Mouse (Mus musculus) testis, adult 10 weeks (tissue): ENCODE results near the gene D17H6S53E. TPM values are rescaled to one million over a fixed set of nuclear protein-coding genes. Genes with fewer than 3 reads are reported as not detected.

Experiments used
- polyA plus RNA-seq: library from polyadenylated mRNA; stranded (reverse); fragments of 350-450 nt; fragmentation: Illumina TruSeq; extraction: RNeasy Lipid Tissue Mini Kit (QIAGEN cat#74804); gene quantifications from one replicate; pipeline ENCODE4 v1.2.3, GENCODE M21; 2014; ENCODE audit warnings: low read depth, low replicate concordance

D17H6S53E gene
- polyA plus RNA-seq, 1 experiment from 2014 or later: 0.28 TPM

Other genes starting within 250 kb of the D17H6S53E start
- gene Zbtb12, start 246.9 kb upstream of the D17H6S53E start, polyA plus RNA-seq: 0.18 TPM
- gene Gm20547, start 244.3 kb upstream of the D17H6S53E start, polyA plus RNA-seq: 0.08 TPM
- 6.5 TPM for gene C2, start 228.1 kb upstream of the D17H6S53E start, polyA plus RNA-seq
- gene Ehmt2, start 227.9 kb upstream of the D17H6S53E start, polyA plus RNA-seq: 25.4 TPM
- not detected for gene Slc44a4, start 211.9 kb upstream of the D17H6S53E start, polyA plus RNA-seq
- gene Neu1, start 195.1 kb upstream of the D17H6S53E start, polyA plus RNA-seq: 0.41 TPM
- gene Hspa1b, start 167.1 kb upstream of the D17H6S53E start, polyA plus RNA-seq: 0.56 TPM
- gene Gm20481, start 156.5 kb upstream of the D17H6S53E start, polyA plus RNA-seq: not detected
- gene Hspa1a, start 154.2 kb upstream of the D17H6S53E start, polyA plus RNA-seq: 0.57 TPM
- 215 TPM for gene Hspa1l, start 153.7 kb upstream of the D17H6S53E start, polyA plus RNA-seq
- 115 TPM for gene Lsm2, start 144.5 kb upstream of the D17H6S53E start, polyA plus RNA-seq
- 53.6 TPM for gene Vars, start 125.4 kb upstream of the D17H6S53E start, polyA plus RNA-seq
- gene Vwa7, start 109.8 kb upstream of the D17H6S53E start, polyA plus RNA-seq: 0.15 TPM
- gene Sapcd1, start 98.4 kb upstream of the D17H6S53E start, polyA plus RNA-seq: not detected
- gene Msh5, start 79.6 kb upstream of the D17H6S53E start, polyA plus RNA-seq: 8.7 TPM
- 10.5 TPM for gene Clic1, start 76.4 kb upstream of the D17H6S53E start, polyA plus RNA-seq
- 0.56 TPM for gene Ddah2, start 67.3 kb upstream of the D17H6S53E start, polyA plus RNA-seq
- 19.3 TPM for gene Ly6g6c, start 61.0 kb upstream of the D17H6S53E start, polyA plus RNA-seq
- gene Mpig6b, start 60.2 kb upstream of the D17H6S53E start, polyA plus RNA-seq: 1.5 TPM
- not detected for gene Ly6g6e, start 49.5 kb upstream of the D17H6S53E start, polyA plus RNA-seq
- not detected for gene Ly6g6d, start 48.3 kb upstream of the D17H6S53E start, polyA plus RNA-seq
- not detected for gene Ly6g6f, start 40.8 kb upstream of the D17H6S53E start, polyA plus RNA-seq
- 8.2 TPM for gene Abhd16a, start 37.1 kb upstream of the D17H6S53E start, polyA plus RNA-seq
- not detected for gene Ly6g5c, start 18.1 kb upstream of the D17H6S53E start, polyA plus RNA-seq
- not detected for gene Ly6g5b, start 10.9 kb upstream of the D17H6S53E start, polyA plus RNA-seq
- 8.7 TPM for gene Gpank1, start 4.9 kb upstream of the D17H6S53E start, polyA plus RNA-seq
- 948 TPM for gene Csnk2b, start 4.3 kb upstream of the D17H6S53E start, polyA plus RNA-seq
- gene Apom, start 5.7 kb downstream of the D17H6S53E start, polyA plus RNA-seq: not detected
- 44.2 TPM for gene Bag6, start 8.8 kb downstream of the D17H6S53E start, polyA plus RNA-seq
- 14.1 TPM for gene Prrc2a, start 38.5 kb downstream of the D17H6S53E start, polyA plus RNA-seq
- 379 TPM for gene Aif1, start 49.7 kb downstream of the D17H6S53E start, polyA plus RNA-seq
- not detected for gene Lst1, start 62.1 kb downstream of the D17H6S53E start, polyA plus RNA-seq
- not detected for gene Ltb, start 68.1 kb downstream of the D17H6S53E start, polyA plus RNA-seq
- gene Tnf, start 75.6 kb downstream of the D17H6S53E start, polyA plus RNA-seq: not detected
- gene Lta, start 79.0 kb downstream of the D17H6S53E start, polyA plus RNA-seq: not detected
- gene Gm16181, start 94.5 kb downstream of the D17H6S53E start, polyA plus RNA-seq: not detected
- gene Atp6v1g2, start 107.3 kb downstream of the D17H6S53E start, polyA plus RNA-seq: 10.2 TPM
- gene Nfkbil1, start 109.4 kb downstream of the D17H6S53E start, polyA plus RNA-seq: 0.56 TPM
- 7.1 TPM for gene Ddx39b, start 115.4 kb downstream of the D17H6S53E start, polyA plus RNA-seq
- gene H2-D1, start 136.4 kb downstream of the D17H6S53E start, polyA plus RNA-seq: 2.8 TPM
- 0.08 TPM for gene H2-Q1, start 194.0 kb downstream of the D17H6S53E start, polyA plus RNA-seq
- gene H2-Q2, start 215.9 kb downstream of the D17H6S53E start, polyA plus RNA-seq: 0.69 TPM